Mouse (Mus musculus): Measurements from ENCODE around the gene Cds1.

DNA sequence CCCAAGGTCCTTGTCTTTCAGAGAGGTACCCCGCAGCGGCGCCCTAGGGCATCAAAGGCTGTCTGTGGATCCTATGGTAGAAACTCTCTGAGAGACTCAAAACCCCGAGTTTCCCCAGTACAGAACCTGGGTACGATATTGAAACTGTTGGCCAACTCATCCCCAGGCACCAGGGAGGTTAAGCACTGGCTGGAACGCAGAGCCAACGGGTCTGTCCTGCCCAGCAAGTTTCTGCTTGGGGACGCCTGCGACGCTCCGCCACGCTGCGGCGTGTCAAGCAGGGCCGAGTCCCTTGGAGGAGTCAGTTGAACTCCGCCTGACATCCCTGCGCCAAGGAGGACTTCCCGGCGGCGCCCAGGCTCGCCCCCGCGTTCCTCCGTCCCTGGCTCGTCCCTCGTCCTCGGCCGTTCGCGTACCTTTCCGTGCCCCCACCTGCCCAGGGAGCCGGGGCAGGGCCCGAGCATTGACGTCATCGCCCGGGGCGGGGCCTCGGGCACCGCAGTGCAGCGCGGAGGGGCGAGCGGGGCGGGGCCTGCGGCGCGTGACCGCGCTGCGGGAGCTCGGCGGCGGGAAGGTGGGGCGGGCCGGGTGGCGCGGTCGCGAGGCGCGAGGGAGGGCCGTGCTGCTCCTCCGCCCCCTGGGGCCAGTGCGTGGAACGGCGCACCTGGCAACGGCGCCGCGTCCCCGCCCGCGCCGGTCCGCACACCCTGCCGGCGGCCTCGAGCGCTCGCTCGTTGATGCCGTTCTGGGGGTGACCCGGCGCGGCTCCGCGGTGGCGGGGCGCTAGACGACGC is at the start of gene Cds1:
- TF ChIP-seq CTCF (IDR thresholded peaks at IDR 0.05; ENCODE audit: low read depth, low read length), result no peak
- no peak for TF ChIP-seq POLR2A (IDR thresholded peaks at IDR 0.05; ENCODE audit: extremely low read depth, insufficient read depth, low read length)

All from liver, adult 2 months (tissue).